Mouse (Mus musculus) heart, postnatal 10 days (tissue): ENCODE measurements around the gene Tyw1. TPM values are rescaled to one million over a fixed set of nuclear protein-coding genes. Genes with fewer than 3 reads are reported as not detected.

Experiments
- DNase-seq, 2 experiments: peaks; one replicate each; pipeline ENCODE4 v3.0.0; 2021
- intact Hi-C: fragments of 180-260 bp; cut with DNase I; formaldehyde crosslinking; loops from one replicate; pipeline ENCODE4 v1.15.1; 2025
- total RNA-seq, 2 experiments: library from RNA; stranded (reverse); gene quantifications; 2 replicates each; pipeline ENCODE4 v1.2.3; 2021

Tyw1 gene
- total RNA-seq, 2 experiments from 2014 or later = 9.4 to 9.5 TPM

GRCm38 (mm10) chr5:130310827-130311226 is 55.4 kb downstream of the Tyw1 start:
- no peak for DNase-seq
- intact Hi-C loops = no loop called here

- intact Hi-C loops = no loop called here
- no peak for DNase-seq
Observed at GRCm38 (mm10) chr5:130313488-130313887, 58.1 kb downstream of the Tyw1 start.

GRCm38 (mm10) chr5:130314926-130315325 is 59.5 kb downstream of the Tyw1 start:
- no peak for DNase-seq
- intact Hi-C loops = no loop called here

- intact Hi-C loops = no loop called here
- DNase-seq = no peak
Observed at GRCm38 (mm10) chr5:130316321-130316720, 60.9 kb downstream of the Tyw1 start.

GRCm38 (mm10) chr5:130319783-130320182 is 64.4 kb downstream of the Tyw1 start:
- no peak for DNase-seq
- intact Hi-C loops = loop anchor here (5.0 kb wide), 1 partner anchor 533 kb away; no protein-coding TSS in a partner anchor

- intact Hi-C loops = loop anchor here (5.0 kb wide), 1 partner anchor 532 kb away; no protein-coding TSS in a partner anchor
- peak; percentile 15 to 32 for DNase-seq
Observed at GRCm38 (mm10) chr5:130320485-130320884, 65.1 kb downstream of the Tyw1 start.

GRCm38 (mm10) chr5:130325486-130325885 is 70.1 kb downstream of the Tyw1 start:
- DNase-seq = no peak
- intact Hi-C loops = no loop called here

- DNase-seq = no peak
- intact Hi-C loops = no loop called here
Observed at GRCm38 (mm10) chr5:130327615-130328263, 72.3 kb downstream of the Tyw1 start.

- intact Hi-C loops = no loop called here
- no peak for DNase-seq
Observed at GRCm38 (mm10) chr5:130328366-130328765, 72.9 kb downstream of the Tyw1 start.

- intact Hi-C loops = no loop called here
- no peak for DNase-seq
Observed at GRCm38 (mm10) chr5:130329889-130330288, 74.5 kb downstream of the Tyw1 start.

- intact Hi-C loops = no loop called here
Observed at GRCm38 (mm10) chr5:130330801-130331200, 75.4 kb downstream of the Tyw1 start.

GRCm38 (mm10) chr5:130331206-130331605 is 75.8 kb downstream of the Tyw1 start:
- DNase-seq = no peak
- intact Hi-C loops = no loop called here

More at GRCm38 (mm10) chr5:130330801-130331200, 75.4 kb downstream of the Tyw1 start:
- no peak for DNase-seq

- DNase-seq = no peak
- intact Hi-C loops = no loop called here
Observed at GRCm38 (mm10) chr5:130333566-130333965, 78.1 kb downstream of the Tyw1 start.

- intact Hi-C loops = no loop called here
- DNase-seq = no peak
Observed at GRCm38 (mm10) chr5:130333971-130334370, 78.6 kb downstream of the Tyw1 start.

GRCm38 (mm10) chr5:130335462-130335861 is 80.0 kb downstream of the Tyw1 start:
- no peak for DNase-seq
- intact Hi-C loops = no loop called here

GRCm38 (mm10) chr5:130340656-130341055 is 85.2 kb downstream of the Tyw1 start:
- intact Hi-C loops = no loop called here

GRCm38 (mm10) chr5:130344999-130345398 is 89.6 kb downstream of the Tyw1 start:
- DNase-seq = no peak
- intact Hi-C loops = no loop called here

More at GRCm38 (mm10) chr5:130340656-130341055, 85.2 kb downstream of the Tyw1 start:
- DNase-seq = no peak

GRCm38 (mm10) chr5:130345871-130346270 is 90.5 kb downstream of the Tyw1 start:
- intact Hi-C loops = no loop called here
- no peak for DNase-seq

- DNase-seq = no peak
- intact Hi-C loops = no loop called here
Observed at GRCm38 (mm10) chr5:130355223-130355622, 99.8 kb downstream of the Tyw1 start.

GRCm38 (mm10) chr5:130363111-130363510 is 107.7 kb downstream of the Tyw1 start:
- DNase-seq = no peak
- intact Hi-C loops = no loop called here

- DNase-seq = peak in 1 of 2 experiments; percentile 14
- intact Hi-C loops = no loop called here
Observed at GRCm38 (mm10) chr5:130363773-130364172, 108.4 kb downstream of the Tyw1 start.

GRCm38 (mm10) chr5:130368236-130368635 is 112.8 kb downstream of the Tyw1 start:
- DNase-seq = no peak
- intact Hi-C loops = no loop called here

GRCm38 (mm10) chr5:130369237-130369636 is 113.8 kb downstream of the Tyw1 start, which contains the start of gene Caln1:
Caln1 (plus strand) TSS chr5:130369455.
- no peak for DNase-seq
- intact Hi-C loops = no loop called here
